Mouse (Mus musculus) liver, postnatal 0 days (tissue): ENCODE results near the gene Ewsr1.

ENCODE experiments used
- CTCF ChIP-seq: sonication (generic); IDR thresholded peaks from 2 replicates; pipeline ENCODE4 v1.5.1; 2016; ENCODE audit warnings: antibody characterized with exemption, low read depth
- EP300 ChIP-seq: IDR thresholded peaks from 2 replicates; pipeline ENCODE4 v1.6.1; 2016; ENCODE audit warnings: antibody characterized with exemption, low read depth, mild to moderate bottlenecking

DNA sequence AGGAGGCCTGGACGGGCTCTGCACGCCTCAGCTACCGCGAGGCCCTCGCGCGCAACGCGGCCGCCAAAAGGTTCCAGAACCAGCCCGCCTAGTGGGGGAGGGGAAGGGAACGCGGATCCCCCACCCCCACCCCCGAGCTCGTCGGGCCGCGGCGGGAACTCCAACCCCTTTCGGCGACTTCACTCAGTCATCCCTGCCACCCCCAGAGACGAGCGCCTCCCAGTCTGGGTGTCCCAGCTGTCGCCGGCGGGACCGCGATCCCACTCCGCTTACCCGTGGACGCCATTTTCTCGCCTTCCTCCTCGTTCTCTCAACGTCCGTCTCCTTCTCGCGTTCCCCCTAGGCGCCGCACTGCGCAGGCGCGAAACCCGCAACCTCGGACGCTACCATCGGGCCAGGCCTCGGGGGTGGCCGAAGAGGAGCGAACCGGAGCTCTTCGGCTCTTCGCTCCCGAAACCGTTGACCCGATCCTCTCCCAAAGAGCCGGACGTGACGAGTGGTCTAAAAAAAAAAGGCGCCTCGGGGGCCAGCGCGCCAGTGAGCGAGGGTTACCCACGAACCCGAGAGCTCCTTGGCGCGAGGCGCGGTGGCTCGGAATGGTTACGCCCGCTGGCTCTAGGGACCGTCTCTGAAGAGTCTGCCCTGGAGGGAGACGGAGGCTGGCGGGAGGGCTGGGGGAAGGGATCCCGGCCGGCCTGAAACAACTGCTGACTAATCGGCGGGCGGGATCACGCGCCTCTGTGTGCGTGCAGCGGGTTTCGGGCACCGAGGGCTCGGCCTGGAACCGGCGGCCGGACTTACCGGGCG is at the start of gene Ewsr1, which contains the start of gene Rhbdd3:
- TF ChIP-seq CTCF: no peak
- TF ChIP-seq EP300: peak; percentile 51; the same call in 1 of the 2 replicates
